Mouse (Mus musculus) cerebellum, postnatal 25 days (tissue): ENCODE results near the gene Etl4.
"Not testable (repeated sequence)": the region's sequence is repeated elsewhere in the genome, so short reads cannot be mapped to it uniquely, and the experiment has no call there.

Source experiments
- DNase-seq, 2 experiments: peaks; one replicate each; pipeline ENCODE4 v3.0.0; 2021; ENCODE audit warnings: mixed read lengths in 2 of 2

Gene Etl4

GRCm38 (mm10) chr2:20665309-20665971 is 755.9 kb downstream of the Etl4 start:
- DNase-seq = no peak

- DNase-seq = peak; percentile 11 to 48
These were observed 756.5 kb downstream of the Etl4 start for GRCm38 (mm10) chr2:20666051-20666478.

GRCm38 (mm10) chr2:20667876-20668275 is 758.3 kb downstream of the Etl4 start:
- DNase-seq = no peak

GRCm38 (mm10) chr2:20668276-20669030 is 758.9 kb downstream of the Etl4 start:
- not testable (repeated sequence) for DNase-seq

- DNase-seq = no peak
These were observed 759.8 kb downstream of the Etl4 start for GRCm38 (mm10) chr2:20669367-20669766.

GRCm38 (mm10) chr2:20671546-20672255 is 762.1 kb downstream of the Etl4 start:
- no peak for DNase-seq

- DNase-seq = no peak
These were observed 762.7 kb downstream of the Etl4 start for GRCm38 (mm10) chr2:20672281-20672680.

- DNase-seq = peak; percentile 64 to 80
These were observed 763.4 kb downstream of the Etl4 start for GRCm38 (mm10) chr2:20672803-20673603.

GRCm38 (mm10) chr2:20676379-20676778 is 766.8 kb downstream of the Etl4 start:
- peak in 1 of 2 experiments; percentile 8 for DNase-seq

- DNase-seq = no peak
These were observed 769.2 kb downstream of the Etl4 start for GRCm38 (mm10) chr2:20678793-20679192.

- DNase-seq = not testable (repeated sequence)
These were observed 772.6 kb downstream of the Etl4 start for GRCm38 (mm10) chr2:20682203-20682602.

- DNase-seq = no peak
These were observed 779.8 kb downstream of the Etl4 start for GRCm38 (mm10) chr2:20689389-20689788.

- no peak for DNase-seq
These were observed 783.3 kb downstream of the Etl4 start for GRCm38 (mm10) chr2:20692898-20693297.

- no peak for DNase-seq
These were observed 784.2 kb downstream of the Etl4 start for GRCm38 (mm10) chr2:20693772-20694171.

- no peak for DNase-seq
These were observed 788.1 kb downstream of the Etl4 start for GRCm38 (mm10) chr2:20697719-20698118.

- no peak for DNase-seq
These were observed 795.5 kb downstream of the Etl4 start for GRCm38 (mm10) chr2:20705110-20705509.

- DNase-seq = no peak
These were observed 801.0 kb downstream of the Etl4 start for GRCm38 (mm10) chr2:20710589-20710988.

- DNase-seq = no peak
These were observed 801.4 kb downstream of the Etl4 start for GRCm38 (mm10) chr2:20711024-20711423.

GRCm38 (mm10) chr2:20719105-20719504 is 809.5 kb downstream of the Etl4 start:
- DNase-seq = no peak

- no peak for DNase-seq
These were observed 811.5 kb downstream of the Etl4 start for GRCm38 (mm10) chr2:20721098-20721497.

- no peak for DNase-seq
These were observed 812.8 kb downstream of the Etl4 start for GRCm38 (mm10) chr2:20722165-20722991.
